Mouse (Mus musculus) cerebellum, adult (tissue): Measurements from ENCODE around the gene Fbxo3.
"Not testable (repeated sequence)": the region's sequence is repeated elsewhere in the genome, so short reads cannot be mapped to it uniquely, and the experiment has no call there.

Source experiments
- ATAC-seq: cut with Nextera tagmentation; 2 replicates; pipeline ENCODE4 v1.9.2; 2017; ENCODE audit warnings: mild to moderate bottlenecking, moderate library complexity, mixed read lengths; ENCODE audit not compliant: insufficient number of reproducible peaks, low FRiP score, low TSS enrichment

The Fbxo3 gene

DNA sequence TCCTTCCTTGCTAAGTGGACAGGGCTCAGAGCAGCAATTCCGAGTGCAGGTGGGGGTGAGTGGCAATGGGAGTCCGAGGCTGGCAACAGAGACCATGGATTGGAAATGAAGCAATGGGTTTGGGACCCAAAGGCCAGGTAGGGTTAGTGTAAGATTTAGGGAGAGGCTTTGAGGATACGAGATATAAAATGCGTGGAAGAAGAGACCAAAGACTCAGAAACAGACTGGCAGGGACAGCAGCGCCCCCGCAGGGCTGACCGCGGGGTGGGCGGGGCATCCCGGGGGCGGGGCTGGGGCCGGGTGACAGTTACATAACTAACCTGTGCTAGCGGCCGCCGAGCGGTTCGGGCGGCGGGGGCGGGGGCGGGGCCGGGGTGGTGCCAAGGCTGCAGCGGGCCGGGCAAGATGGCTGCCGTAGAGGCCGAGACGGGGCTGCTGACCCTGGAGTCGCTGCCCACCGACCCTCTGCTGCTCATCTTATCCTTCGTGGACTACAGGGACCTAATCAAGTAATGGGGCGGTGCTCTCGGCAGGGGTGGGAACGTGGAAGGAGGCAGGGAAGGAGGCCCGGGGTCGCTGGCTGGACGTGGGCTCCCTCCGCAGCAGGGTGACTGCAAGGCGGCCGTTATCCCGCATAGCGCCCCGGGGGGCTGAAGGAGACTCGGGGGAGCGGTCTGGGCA is at the start of gene Fbxo3:
Gene Fbxo3, plus strand, starts transcription at position 264 of the 681 bp plus-strand sequence.
- peak; percentile 81 for ATAC-seq

DNA sequence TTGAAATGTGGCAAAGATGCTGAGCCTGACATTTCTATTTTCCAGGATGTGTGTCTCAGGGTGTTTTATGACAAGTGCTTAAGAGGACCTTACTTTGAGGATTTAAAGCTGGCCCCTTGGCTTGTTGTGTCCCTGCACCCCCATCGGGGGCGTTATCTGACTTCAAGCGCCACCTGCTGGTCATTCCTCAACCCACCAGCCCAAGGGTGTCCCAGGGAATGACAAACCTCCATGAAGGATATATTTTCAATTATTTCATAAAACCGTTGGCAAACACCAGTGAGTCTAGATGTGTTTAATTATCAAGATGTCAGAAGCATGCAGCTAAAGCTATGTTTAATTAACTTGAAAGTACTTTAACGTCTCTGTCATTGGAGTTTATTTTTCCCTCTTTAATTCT is 45.3 kb upstream of the Fbxo3 start:
- no peak for ATAC-seq

DNA sequence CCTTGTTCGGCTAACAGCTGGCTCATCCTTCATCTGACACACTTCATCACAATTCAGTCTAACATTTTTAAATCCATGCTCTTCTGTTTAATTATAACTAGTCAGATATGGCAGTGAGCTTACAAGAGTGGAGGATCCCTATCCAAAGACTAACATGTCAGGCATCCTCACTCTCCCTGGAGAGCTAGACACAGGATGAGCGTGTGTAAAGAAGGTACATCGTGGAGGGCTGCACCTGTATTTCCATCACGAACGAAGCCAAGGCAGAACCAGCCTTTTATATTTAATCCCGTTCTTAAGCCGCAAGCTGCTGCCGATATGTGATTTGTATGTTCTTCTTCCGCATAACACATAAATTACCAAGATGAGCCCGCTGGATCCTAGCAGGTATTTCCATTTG is 44.4 kb upstream of the Fbxo3 start:
- ATAC-seq: no peak

DNA sequence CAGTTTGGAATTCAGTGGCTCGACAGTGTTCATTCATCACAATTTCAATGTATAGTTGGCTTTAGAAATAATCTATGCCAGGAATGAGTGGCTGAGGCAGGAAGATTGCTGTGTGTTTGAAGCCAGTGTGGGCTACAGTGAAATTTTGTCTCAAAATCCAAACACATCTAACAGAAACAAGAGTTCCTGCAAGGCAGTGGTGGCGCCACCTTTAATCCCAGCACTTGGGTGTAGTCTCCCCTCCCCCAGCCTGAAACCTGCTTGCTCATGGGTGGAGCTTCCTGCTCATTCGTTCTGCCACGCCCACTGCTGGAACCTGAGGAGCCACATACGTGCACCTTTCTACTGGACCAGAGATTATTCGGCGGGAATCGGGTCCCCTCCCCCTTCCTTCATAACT is 39.9 kb upstream of the Fbxo3 start:
- not testable (repeated sequence) for ATAC-seq

DNA sequence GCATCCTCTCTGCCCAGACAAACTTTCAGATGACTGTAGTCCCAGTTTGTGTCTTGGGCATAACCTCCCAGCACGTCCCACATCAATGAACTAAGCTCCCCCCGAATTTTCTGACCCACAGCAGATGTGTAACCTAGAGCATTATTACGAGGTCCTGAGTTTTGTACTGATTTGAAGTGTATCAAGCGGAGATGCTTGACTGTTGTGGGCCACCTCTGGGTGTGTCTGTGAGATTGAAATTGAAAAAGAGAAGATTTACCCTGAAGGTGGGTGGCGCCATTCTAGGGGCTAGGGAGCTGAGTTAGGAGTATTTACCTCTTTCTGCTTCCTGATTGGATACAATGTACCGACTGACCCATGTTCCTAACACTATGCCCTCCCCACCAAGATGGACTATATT is 37.8 kb upstream of the Fbxo3 start:
- no peak for ATAC-seq

- no peak for ATAC-seq
Measured at GRCm38 (mm10) chr2:103991303-103991702, 36.2 kb upstream of the Fbxo3 start.

GRCm38 (mm10) chr2:103992162-103992561 is 35.4 kb upstream of the Fbxo3 start:
- ATAC-seq: no peak

- no peak for ATAC-seq
Measured at GRCm38 (mm10) chr2:103992618-103993332, 34.7 kb upstream of the Fbxo3 start.

- no peak for ATAC-seq
Measured at GRCm38 (mm10) chr2:104001076-104001475, 26.4 kb upstream of the Fbxo3 start.

- ATAC-seq: no peak
Measured at GRCm38 (mm10) chr2:104001861-104002260, 25.7 kb upstream of the Fbxo3 start.

DNA sequence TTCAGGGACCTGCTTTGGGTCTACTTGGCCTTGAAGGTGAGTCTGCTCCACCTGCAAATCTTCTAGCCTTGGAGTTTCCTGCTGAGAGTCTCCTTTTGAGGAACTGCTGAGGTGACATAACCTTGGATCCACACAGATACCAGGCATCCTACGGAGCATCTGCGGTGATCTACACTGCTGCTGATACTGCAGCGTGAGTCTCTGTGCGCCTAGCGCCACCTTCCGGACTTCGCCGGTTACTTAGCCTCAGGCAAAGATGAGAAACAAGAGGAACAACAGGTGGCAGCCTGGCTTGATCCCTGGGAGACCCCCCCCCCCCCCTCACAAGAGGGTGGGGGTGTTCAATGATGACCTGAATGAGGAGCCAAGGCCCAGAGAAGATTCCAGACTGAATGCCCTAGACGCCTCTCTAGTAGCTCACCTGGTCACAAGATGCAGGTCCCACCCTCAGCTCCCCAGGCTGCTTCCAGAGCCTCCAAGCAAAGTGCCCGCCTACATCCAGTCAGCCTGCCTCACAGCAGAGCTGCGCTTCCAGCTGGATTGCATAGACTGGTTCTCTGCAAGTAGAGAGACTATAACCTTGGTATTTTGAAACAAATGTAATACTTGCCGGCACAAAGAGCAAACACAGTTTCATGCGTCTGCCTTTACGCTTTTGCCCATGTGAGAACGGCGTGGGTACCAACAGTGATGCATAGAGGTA is 24.7 kb upstream of the Fbxo3 start:
- peak; percentile 68; the same call in 1 of the 2 replicates for ATAC-seq

GRCm38 (mm10) chr2:104007793-104008519 is 19.6 kb upstream of the Fbxo3 start:
- no peak for ATAC-seq

GRCm38 (mm10) chr2:104008853-104009252 is 18.7 kb upstream of the Fbxo3 start:
- ATAC-seq: not testable (repeated sequence)

DNA sequence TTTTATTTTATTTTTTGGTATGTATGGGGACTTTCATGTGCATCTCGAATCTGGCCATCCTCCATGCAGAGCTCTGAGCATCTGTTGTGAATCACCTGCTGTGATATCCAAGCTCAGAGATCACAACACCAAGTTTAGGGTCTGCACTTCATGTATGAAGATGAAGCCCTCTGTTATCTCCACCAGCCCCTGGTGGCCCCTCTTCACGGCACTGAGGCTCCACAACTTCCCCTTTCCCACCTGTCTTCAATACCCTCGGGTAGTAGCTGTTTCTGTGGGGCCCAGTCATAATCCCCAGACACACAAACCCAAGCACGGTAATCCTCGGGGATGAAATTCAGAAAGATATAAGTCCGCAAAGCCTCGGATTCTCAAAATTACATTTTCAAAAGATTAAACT is 4.4 kb upstream of the Fbxo3 start:
- ATAC-seq: no peak

DNA sequence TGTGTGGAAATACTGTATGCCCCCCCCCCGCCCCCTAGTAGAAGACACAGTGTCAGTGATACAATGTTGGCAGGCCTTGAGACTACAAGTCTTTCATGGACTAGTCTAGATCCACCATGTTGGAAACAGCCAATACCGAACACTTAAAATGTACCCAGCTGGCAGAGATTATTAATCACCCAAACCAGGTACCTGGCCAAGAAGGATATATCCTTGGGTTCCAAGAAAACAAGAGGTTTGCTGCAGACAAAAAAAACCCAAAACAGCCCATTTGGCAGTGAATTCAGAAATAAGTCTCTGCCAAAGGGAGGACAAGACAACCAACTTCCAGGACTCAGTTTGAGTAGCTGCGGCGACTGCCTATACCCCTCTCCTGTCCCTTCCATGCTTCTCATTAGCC is 2.9 kb upstream of the Fbxo3 start:
- no peak for ATAC-seq

GRCm38 (mm10) chr2:104028139-104028723 is 710 bp downstream of the Fbxo3 start, which contains the start of gene 4931422A03Rik:
Gene 4931422A03Rik (minus strand): TSS chr2:104028361.
- ATAC-seq: peak; percentile 45; the same call in 1 of the 2 replicates

DNA sequence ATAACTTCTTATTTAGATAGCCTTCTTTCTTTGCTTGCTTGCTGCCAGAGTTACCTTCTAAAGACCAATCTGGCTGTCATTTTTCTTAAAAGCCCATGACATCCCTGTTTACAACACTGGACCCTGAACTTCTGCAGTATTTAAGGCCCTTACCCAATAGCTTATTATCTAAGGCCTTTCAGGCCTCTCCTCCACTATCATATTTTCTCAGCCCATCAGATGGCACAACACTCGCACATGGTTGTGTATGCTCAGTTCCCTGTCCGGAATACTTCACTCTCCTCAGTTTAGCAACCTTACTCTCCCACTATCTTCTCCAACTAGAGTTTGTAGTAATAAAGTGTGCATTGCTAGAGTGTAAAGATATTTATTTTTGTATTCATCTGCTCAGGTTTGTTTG is 1.6 kb downstream of the Fbxo3 start:
- ATAC-seq: no peak

- ATAC-seq: no peak
Measured at GRCm38 (mm10) chr2:104030381-104030780, 2.9 kb downstream of the Fbxo3 start.

DNA sequence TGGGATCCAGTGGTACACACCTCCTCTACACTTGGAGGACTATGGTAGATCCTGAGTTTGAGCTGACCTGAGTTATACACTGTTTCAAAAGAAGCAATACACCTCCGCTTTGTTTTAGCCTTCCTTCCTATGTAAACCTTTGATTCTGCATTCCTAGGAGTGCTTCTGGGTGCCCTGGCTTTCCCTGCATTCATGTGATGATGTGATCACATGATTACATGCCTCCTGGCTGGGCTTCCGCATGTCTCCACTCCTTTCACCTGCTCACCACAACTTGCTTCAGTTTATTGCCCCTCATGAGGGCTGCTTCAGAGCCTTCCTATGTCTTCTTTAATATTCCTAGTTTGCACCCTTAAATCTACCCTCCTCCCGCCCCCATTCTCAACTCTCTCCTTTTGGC is 4.5 kb downstream of the Fbxo3 start:
- ATAC-seq: no peak

DNA sequence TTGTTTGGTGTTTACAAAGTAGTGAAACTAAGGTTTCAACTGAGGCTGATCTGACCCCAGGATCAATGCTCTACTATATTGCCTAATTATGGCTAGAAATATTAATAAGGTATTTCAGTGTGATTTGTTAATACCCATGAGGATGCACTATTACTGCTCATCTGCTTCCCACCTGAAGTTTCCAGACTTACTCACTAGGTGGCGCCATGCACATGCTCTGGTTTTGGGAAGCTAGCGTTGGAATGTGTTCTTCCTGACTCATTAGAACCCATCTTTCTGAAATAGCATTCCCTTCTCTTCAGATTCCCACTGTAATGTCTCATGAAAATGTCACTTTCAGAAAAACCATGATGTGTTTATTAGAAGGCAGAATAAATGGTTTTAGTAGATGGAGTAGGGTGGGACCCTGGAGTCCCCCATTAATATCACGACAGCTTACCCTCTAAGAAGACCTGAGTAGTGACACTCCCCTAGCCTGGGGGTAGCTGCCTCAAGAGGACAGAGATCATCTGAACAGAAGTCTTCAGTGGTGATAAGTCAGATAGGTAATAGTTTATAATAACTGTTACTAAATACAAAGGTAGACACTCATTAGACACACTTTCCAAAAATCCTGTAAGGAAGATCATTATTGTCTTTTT is 7.4 kb downstream of the Fbxo3 start:
- ATAC-seq: peak; percentile 43; the same call in 1 of the 2 replicates
